Mouse (Mus musculus): ENCODE data around the gene Ttl.

DNA sequence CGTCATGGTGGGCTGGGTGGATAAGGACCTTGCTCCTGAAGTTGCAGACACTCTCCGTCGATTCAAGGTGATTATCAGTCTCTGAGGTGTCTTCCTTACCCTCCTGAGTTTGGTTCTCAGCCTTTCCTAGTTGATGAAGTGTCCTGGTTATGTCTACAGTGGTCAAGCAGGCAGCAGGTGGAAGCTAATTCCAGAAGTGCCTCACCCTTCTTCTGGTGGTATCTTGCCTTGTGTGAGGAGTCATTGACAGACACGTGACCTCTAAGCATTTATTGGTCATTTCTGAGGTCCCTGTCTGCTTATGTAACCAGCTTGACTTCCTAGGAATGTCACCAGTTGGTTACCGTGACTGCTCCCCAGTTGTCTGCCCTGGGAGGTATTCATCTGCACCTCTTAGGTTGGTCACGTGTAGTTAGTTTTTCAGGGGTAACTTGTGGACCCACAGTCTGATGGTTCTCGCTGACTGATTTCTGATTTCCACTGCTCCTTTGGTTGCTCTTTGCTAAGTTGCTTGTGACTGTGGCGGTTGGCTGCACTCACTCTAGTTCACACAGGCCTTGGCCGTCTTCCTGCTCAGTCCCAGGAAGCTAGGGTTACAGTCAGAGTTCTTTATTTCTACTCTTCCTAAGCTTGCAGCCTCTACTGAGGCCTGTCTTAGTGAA, 50.1 kb downstream of the Ttl start:
- no peak for TF ChIP-seq CTCF (conservative IDR thresholded peaks at IDR 0.05; ENCODE audit: low read length)
- TF ChIP-seq NANOG (IDR thresholded peaks at IDR 0.05; ENCODE audit: borderline replicate concordance, low read length), result no peak
- TF ChIP-seq POU5F1 (IDR thresholded peaks at IDR 0.05; ENCODE audit: borderline replicate concordance, low read length), result no peak
